Mouse (Mus musculus): ENCODE measurements at regions not wholly inside any gene's neighbourhood (a gene's known extent, or its start where the extent isn't known, plus 50 kb on each side); places are given as distances from the start of the nearest gene placed in this dataset.
A peak's percentile ranks its signal among the peaks of the same experiment; 100 is the strongest.

GRCm38 (mm10) chr9:67165486-67165885, 116.3 kb upstream of the Tpm1 start:
- DNase-seq (ENCODE audit: low spot score): no peak

- no peak for DNase-seq (ENCODE audit: low spot score)
Measured at GRCm38 (mm10) chr9:67163746-67164145, 114.5 kb upstream of the Tpm1 start.

- DNase-seq (ENCODE audit: low spot score): no peak
Measured at GRCm38 (mm10) chr9:67160785-67161455, 111.7 kb upstream of the Tpm1 start.

- no peak for DNase-seq (ENCODE audit: low spot score)
Measured at GRCm38 (mm10) chr9:67160350-67160749, 111.1 kb upstream of the Tpm1 start.

GRCm38 (mm10) chr9:67156590-67157259, 107.5 kb upstream of the Tpm1 start:
- peak; percentile 64 for DNase-seq (ENCODE audit: low spot score)

GRCm38 (mm10) chr9:67154062-67154461, 104.9 kb upstream of the Tpm1 start:
- no peak for DNase-seq (ENCODE audit: low spot score)

GRCm38 (mm10) chr9:67153333-67153732, 104.1 kb upstream of the Tpm1 start:
- DNase-seq (ENCODE audit: low spot score): no peak

- DNase-seq (ENCODE audit: low spot score): no peak
Measured at GRCm38 (mm10) chr9:67147656-67148055, 98.5 kb upstream of the Tpm1 start.

GRCm38 (mm10) chr9:67145392-67145791, 96.2 kb upstream of the Tpm1 start:
- no peak for DNase-seq (ENCODE audit: low spot score)

GRCm38 (mm10) chr9:67144511-67144910, 95.3 kb upstream of the Tpm1 start:
- DNase-seq (ENCODE audit: low spot score): no peak

- DNase-seq (ENCODE audit: low spot score): no peak
Measured at GRCm38 (mm10) chr9:67140319-67140887, 91.2 kb upstream of the Tpm1 start.

GRCm38 (mm10) chr9:67137681-67138080, 88.5 kb upstream of the Tpm1 start:
- no peak for DNase-seq (ENCODE audit: low spot score)

GRCm38 (mm10) chr9:67137141-67137540, 87.9 kb upstream of the Tpm1 start:
- DNase-seq (ENCODE audit: low spot score): no peak

GRCm38 (mm10) chr9:67136166-67136565, 87.0 kb upstream of the Tpm1 start:
- no peak for DNase-seq (ENCODE audit: low spot score)

- peak; percentile 63 for DNase-seq (ENCODE audit: low spot score)
Measured at GRCm38 (mm10) chr9:67134378-67134777, 85.2 kb upstream of the Tpm1 start.

- no peak for DNase-seq (ENCODE audit: low spot score)
Measured at GRCm38 (mm10) chr9:67132370-67132769, 83.2 kb upstream of the Tpm1 start.

GRCm38 (mm10) chr9:67130730-67131440, 81.7 kb upstream of the Tpm1 start:
- no peak for DNase-seq (ENCODE audit: low spot score)

GRCm38 (mm10) chr9:67129891-67130290, 80.7 kb upstream of the Tpm1 start:
- no peak for DNase-seq (ENCODE audit: low spot score)

- DNase-seq (ENCODE audit: low spot score): no peak
Measured at GRCm38 (mm10) chr9:67129095-67129494, 79.9 kb upstream of the Tpm1 start.

- no peak for DNase-seq (ENCODE audit: low spot score)
Measured at GRCm38 (mm10) chr9:67121691-67122090, 72.5 kb upstream of the Tpm1 start.

- no peak for DNase-seq (ENCODE audit: low spot score)
Measured at GRCm38 (mm10) chr9:67118880-67119644, 69.9 kb upstream of the Tpm1 start.

GRCm38 (mm10) chr9:67118429-67118828, 69.2 kb upstream of the Tpm1 start:
- DNase-seq (ENCODE audit: low spot score): no peak

Data from testis, postnatal 10 days (tissue).